Mouse (Mus musculus) kidney, embryonic 14.5 days (tissue): ENCODE results near the gene Ap2b1. TPM values are rescaled to one million over a fixed set of nuclear protein-coding genes. Genes with fewer than 3 reads are reported as not detected.

ENCODE experiments used
- ATAC-seq: fragments of 200-750 bp; cut with Nextera tagmentation; 2 replicates; pipeline ENCODE4 v1.8.0; 2017; ENCODE audit warnings: moderate number of reproducible peaks, mild to moderate bottlenecking, moderate TSS enrichment, moderate library complexity; ENCODE audit not compliant: low FRiP score, low TSS enrichment
- H3K27ac ChIP-seq: fragments of 300-500 bp; sonication (generic); 2 replicates; pipeline ENCODE4 v1.5.1; 2014; ENCODE audit warnings: low read depth, mild to moderate bottlenecking, low read length, moderate library complexity, mixed read lengths
- H3K27me3 ChIP-seq: fragments of 300-500 bp; sonication (generic); 2 replicates; pipeline ENCODE4 v1.6.1; 2014; ENCODE audit warnings: mild to moderate bottlenecking, low read length; ENCODE audit not compliant: control insufficient read depth, insufficient read depth
- H3K36me3 ChIP-seq: fragments of 300-500 bp; sonication (generic); 2 replicates; pipeline ENCODE4 v1.6.1; 2014; ENCODE audit warnings: low read length, mixed read lengths; ENCODE audit not compliant: control insufficient read depth, insufficient read depth
- H3K4me1 ChIP-seq: fragments of 300-500 bp; sonication (generic); 2 replicates; pipeline ENCODE4 v1.6.1; 2014; ENCODE audit warnings: low read length, mixed read lengths; ENCODE audit not compliant: control insufficient read depth, insufficient read depth
- H3K4me2 ChIP-seq: fragments of 300-500 bp; sonication (generic); replicated peaks from 2 replicates; pipeline ENCODE4 v1.6.1; 2014; ENCODE audit warnings: low read depth, mild to moderate bottlenecking, low read length
- H3K4me3 ChIP-seq: fragments of 300-500 bp; sonication (generic); 2 replicates; pipeline ENCODE4 v1.5.1; 2014; ENCODE audit warnings: mild to moderate bottlenecking, low read length
- H3K9ac ChIP-seq: fragments of 300-500 bp; sonication (generic); 2 replicates; pipeline ENCODE4 v1.6.1; 2014; ENCODE audit warnings: low read depth, mild to moderate bottlenecking, low read length, moderate library complexity
- H3K9me3 ChIP-seq: fragments of 300-500 bp; sonication (generic); 2 replicates; pipeline ENCODE4 v1.6.1; 2016; ENCODE audit warnings: low read length; ENCODE audit not compliant: control insufficient read depth
- WGBS: fragments of 180-500 bp; shearing (Covaris S2); extraction: QIAGEN DNeasy Blood & Tissue Kit; methylation state at CpG from one replicate; pipeline ENCODE4 v1.1.7; 2014; 5-methylcytosine and 5-hydroxymethylcytosine counted together
- polyA plus RNA-seq: library from polyadenylated mRNA; unstranded; fragments of >200 nt; fragmentation: Nextera tagmentation; extraction: Ambion mirVana; gene quantifications from 2 replicates; pipeline ENCODE4 v1.2.1, GENCODE M21; 2014

The Ap2b1 gene
- polyA plus RNA-seq, 1 experiment from 2014 or later: 83.8 TPM

DNA sequence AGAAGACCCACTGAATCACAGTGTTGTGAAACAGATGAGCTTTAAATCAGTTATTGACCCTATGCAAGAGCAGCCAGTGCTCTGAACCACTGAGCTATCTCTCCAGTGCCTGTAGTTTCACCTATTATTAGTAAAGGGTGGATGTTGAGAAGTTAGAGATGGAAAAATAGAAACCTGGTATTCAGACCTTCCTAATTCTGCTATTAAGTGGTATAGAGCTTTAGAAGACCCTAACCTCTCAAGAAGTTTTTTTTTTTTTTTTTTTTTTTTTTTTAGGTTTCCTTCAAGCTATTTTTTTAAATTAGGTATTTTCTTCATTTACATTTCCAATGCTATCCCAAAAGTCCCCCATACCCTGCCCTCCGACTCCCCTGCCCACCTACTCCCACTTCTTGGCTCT, 5.6 kb upstream of the Ap2b1 start:
- peaks cover 24% of the 10 kb centered on the region for H3K36me3 ChIP-seq
- no peaks in the 10 kb centered on the region for H3K9me3 ChIP-seq
- peak overlapping the region; percentile 77; the same call in 1 of the 2 replicates for H3K9ac ChIP-seq
- no peak for ATAC-seq
- H3K27ac ChIP-seq: no peak overlapping the region
- peak overlapping the region; percentile 63 for H3K4me2 ChIP-seq
- WGBS: 80% methylated on average over 1 of the region's 1 CpGs
- H3K4me1 ChIP-seq: peaks cover 13% of the 10 kb centered on the region
- H3K4me3 ChIP-seq: peak overlapping the region; percentile 76
- H3K27me3 ChIP-seq: no peaks in the 10 kb centered on the region

DNA sequence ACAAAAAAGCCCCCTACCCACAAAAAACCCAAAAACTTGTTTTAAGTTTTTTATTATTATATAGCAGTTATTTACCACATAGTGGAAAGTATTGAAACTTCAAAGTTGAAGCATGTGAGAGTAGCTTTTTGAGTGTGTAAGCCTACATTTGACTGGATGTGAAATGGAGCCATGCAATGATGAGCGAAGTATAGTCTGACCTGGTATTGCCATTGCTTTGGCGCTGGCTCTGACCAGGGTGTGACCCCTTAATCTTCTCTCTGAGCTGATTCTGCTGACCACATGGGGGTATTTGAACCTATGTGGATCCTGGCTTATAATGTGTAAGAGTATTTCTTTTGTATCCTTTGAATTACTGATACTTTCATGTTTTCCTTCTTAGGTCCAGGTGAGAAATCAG, 4.7 kb upstream of the Ap2b1 start:
- Histone ChIP-seq H3K4me3 (no peak overlapping the region), H3K36me3 (peaks cover 24% of the 10 kb centered on the region), H3K4me1 (peaks cover 14% of the 10 kb centered on the region), H3K27me3 (no peaks in the 10 kb centered on the region), H3K9ac (no peak overlapping the region), H3K27ac (no peak overlapping the region), H3K9me3 (no peaks in the 10 kb centered on the region), H3K4me2 (no peak overlapping the region)
- ATAC-seq: no peak
- whole genome bisulfite sequencing: 93% methylated on average over 2 of the region's 2 CpGs

DNA sequence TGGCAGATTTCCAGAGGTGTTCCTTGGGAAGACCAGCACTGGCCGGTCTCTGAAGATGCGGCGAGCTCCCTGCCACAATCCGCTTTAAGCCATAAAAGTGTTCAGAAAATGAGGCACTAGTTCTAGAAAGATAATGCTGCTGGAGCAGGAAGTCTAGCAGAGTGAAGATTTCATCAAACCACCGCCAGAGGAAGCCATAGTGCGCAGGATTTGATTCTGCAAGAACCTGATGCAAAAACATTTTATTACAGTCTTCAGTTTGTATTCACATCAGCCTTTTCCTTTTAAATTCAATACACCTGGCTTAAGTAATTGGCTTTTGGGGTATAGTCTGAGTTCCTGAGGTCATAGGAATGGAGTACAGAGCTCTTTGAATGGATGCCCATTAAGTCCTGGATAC, 1.0 kb upstream of the Ap2b1 start:
- no peaks in the 10 kb centered on the region for H3K27me3 ChIP-seq
- ATAC-seq: no peak
- H3K9me3 ChIP-seq: no peaks in the 10 kb centered on the region
- no peak overlapping the region for H3K27ac ChIP-seq
- peak overlapping the region; percentile 74 for H3K4me3 ChIP-seq
- H3K36me3 ChIP-seq: peaks cover 24% of the 10 kb centered on the region
- peak overlapping the region; percentile 70 for H3K4me2 ChIP-seq
- H3K9ac ChIP-seq: peak overlapping the region; percentile 77; the same call in 1 of the 2 replicates
- peaks cover 12% of the 10 kb centered on the region for H3K4me1 ChIP-seq
- WGBS: 78% methylated on average over 6 of the region's 6 CpGs

DNA sequence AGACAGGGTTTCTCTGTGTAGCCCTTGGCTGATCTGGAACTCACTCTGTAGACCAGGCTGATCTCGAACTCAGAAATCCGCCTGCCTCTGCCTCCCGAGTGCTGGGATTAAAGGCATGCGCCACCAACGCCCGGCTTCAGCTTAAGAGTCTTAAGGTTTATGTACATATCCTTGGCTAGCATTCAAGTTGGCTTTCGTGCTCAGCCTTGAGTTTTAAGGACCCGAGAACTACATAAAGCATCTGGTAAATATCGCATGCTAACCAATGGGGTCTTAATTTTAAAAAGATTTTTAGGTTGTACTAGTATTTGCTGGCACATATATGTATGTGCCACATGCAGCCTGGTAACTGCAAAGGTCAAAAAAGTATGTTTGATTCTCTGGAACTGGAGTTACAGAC, 900 bp downstream of the Ap2b1 start:
- Histone ChIP-seq H3K9ac (no peak overlapping the region), H3K4me1 (peaks cover 17% of the 10 kb centered on the region), H3K36me3 (peaks cover 24% of the 10 kb centered on the region), H3K4me2 (no peak overlapping the region; the same call in 1 of the 2 replicates), H3K27ac (no peak overlapping the region), H3K9me3 (no peaks in the 10 kb centered on the region), H3K27me3 (no peaks in the 10 kb centered on the region), H3K4me3 (no peak overlapping the region)
- 93% methylated on average over 9 of the region's 9 CpGs for WGBS
- ATAC-seq: no peak

DNA sequence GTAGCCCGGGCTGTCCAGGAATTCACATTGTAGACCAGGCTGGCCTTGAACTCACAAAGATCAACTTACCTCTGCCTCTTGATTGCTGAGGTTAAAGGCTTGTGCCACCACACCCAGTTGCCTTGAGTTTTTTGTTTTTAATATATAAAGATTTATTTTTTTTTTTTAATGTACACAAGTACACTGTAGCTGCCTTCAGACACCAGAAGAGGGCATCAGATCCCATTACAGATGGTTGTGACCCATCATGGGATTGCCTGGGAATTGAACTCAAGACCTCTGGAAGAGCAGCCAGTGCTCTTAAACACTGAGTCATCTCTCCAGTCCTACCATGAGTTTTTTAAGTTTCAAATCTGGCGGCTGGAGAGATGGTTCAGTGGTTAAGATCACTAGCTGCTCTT, 2.6 kb downstream of the Ap2b1 start:
- 58% methylated on average over 2 of the region's 2 CpGs for WGBS
- Histone ChIP-seq H3K9ac (no peak overlapping the region), H3K4me1 (peaks cover 19% of the 10 kb centered on the region), H3K27me3 (no peaks in the 10 kb centered on the region), H3K36me3 (peaks cover 11% of the 10 kb centered on the region), H3K4me2 (no peak overlapping the region), H3K4me3 (no peak overlapping the region), H3K27ac (no peak overlapping the region), H3K9me3 (no peaks in the 10 kb centered on the region)
- ATAC-seq: no peak

DNA sequence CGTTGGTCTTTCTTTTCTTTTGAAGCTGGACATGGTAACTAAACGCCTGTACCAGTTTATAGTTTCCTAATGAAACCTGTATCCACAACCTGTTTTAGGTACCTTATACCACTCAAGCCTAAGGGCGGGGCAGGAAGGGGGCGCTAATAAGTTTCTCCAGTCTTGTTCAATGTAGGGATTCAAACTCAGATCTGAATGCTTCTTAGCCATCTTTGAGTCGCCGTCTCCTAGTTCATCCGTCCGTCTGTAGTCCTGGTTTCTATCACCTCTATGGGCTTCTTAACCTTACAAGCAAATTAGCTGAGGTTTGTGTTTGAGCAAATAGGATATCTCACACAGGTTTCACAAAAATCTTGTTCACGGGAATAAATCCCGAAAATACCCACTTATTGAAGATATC, 3.3 kb downstream of the Ap2b1 start:
- Histone ChIP-seq H3K27me3 (no peaks in the 10 kb centered on the region), H3K36me3 (peaks cover 4% of the 10 kb centered on the region; the same call in 1 of the 2 replicates), H3K27ac (peak overlapping the region; percentile 97), H3K4me1 (peaks cover 21% of the 10 kb centered on the region), H3K4me3 (peak overlapping the region; percentile 82), H3K9ac (peak overlapping the region; percentile 89; the same call in 1 of the 2 replicates), H3K9me3 (no peaks in the 10 kb centered on the region), H3K4me2 (peak overlapping the region; percentile 70)
- WGBS: 10% methylated on average over 10 of the region's 10 CpGs
- ATAC-seq: no peak

DNA sequence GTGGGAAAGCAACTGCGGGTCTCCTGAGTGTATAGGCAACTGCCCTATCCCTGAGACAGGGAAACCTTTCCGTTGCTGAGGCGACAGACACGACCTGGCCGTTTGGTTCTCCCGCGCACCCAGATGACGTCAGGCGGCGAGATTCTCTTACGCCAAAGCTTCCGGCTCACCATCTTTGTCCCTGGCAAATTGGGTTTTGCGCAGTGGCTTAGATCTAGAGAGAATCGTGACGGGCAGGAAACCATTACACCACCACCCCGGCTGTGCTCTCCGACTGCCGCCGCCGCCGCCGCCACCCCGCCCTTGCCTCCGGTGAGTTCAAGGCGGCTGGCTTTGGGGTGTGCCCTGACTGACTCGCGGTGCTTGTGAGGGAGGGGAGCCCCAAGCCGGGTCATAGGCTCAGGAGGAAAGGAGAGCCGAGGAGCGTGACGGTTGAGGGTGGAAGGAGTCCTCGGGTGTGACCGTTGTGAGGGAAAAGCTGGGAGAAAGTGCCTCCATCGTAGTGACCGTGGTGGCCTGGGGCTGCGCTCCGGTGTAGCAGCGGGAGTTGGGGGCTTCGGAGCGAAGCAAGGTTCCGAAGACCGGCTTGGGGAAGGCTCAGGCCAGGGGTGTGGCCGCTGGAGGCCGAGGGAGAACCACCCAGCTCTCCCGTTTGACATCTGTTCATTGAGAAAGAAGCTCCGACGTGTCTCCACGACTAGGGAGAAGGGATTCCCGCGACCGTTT, 3.9 kb downstream of the Ap2b1 start, which contains the start of gene Pex12:
TSS of gene Pex12 (minus strand) at position 61 of the 726 bp plus-strand sequence.
- no peaks in the 10 kb centered on the region for H3K36me3 ChIP-seq

DNA sequence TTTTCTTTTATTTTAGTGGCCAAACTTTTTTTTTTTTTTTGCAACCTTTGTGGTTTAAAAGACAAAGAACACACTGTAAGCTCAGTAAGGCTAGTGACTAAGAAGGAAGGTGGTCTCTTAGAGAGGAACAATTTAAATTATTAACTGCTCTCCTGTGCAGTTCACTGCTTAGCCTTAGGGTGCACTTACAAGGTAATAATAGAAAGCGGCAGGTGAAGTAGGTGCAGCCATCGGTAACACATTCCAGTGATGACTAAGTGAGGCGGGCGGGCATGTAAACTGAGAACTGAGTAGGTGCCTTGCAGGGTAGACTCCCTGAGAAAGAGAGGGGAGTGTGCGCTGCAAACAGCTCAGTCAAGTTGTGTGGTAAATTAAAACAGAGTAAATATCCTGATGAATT, 4.9 kb downstream of the Ap2b1 start:
- Histone ChIP-seq H3K9me3 (no peaks in the 10 kb centered on the region), H3K36me3 (peaks cover 5% of the 10 kb centered on the region; the same call in 1 of the 2 replicates), H3K4me1 (peaks cover 18% of the 10 kb centered on the region), H3K4me2 (peak overlapping the region; percentile 70), H3K4me3 (peak overlapping the region; percentile 82), H3K27ac (peak overlapping the region; percentile 97; the same call in 1 of the 2 replicates), H3K9ac (peak overlapping the region; percentile 89; the same call in 1 of the 2 replicates), H3K27me3 (no peaks in the 10 kb centered on the region)
- ATAC-seq: peak; percentile 24; the same call in 1 of the 2 replicates
- WGBS: 20% methylated on average over 5 of the region's 5 CpGs

More for the DNA sequence above, 3.9 kb downstream of the Ap2b1 start, which contains the start of gene Pex12:
- H3K27me3 ChIP-seq: no peaks in the 10 kb centered on the region
- ATAC-seq: peak; percentile 72
- no peaks in the 10 kb centered on the region for H3K9me3 ChIP-seq
- peak within 1 kb of the TSS; percentile 89 for H3K9ac ChIP-seq
- WGBS: under 1% methylated on average over 51 of the region's 51 CpGs
- H3K27ac ChIP-seq: peak within 1 kb of the TSS; percentile 97
- peaks cover 21% of the 10 kb centered on the region for H3K4me1 ChIP-seq
- H3K4me3 ChIP-seq: peak within 1 kb of the TSS; percentile 82
- H3K4me2 ChIP-seq: peak within 1 kb of the TSS; percentile 70

DNA sequence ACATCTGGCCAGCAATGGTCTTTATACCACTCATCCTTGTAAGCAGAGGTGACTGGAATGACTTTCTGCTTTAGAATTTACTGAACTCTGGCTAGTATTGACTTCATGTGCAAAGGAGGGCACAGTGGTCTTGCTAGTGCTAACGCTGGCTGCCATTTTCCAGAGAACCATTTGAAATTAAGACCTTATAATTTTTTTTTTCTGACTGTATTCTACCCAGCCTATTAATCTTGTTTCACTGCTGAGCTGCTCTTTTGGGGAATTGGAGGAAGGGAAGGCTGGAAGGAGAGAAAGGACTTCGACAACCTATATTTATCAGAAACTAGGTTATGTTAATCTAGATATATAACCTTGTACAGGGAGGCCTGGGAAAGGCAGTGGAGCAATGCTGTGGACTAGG, 5.7 kb downstream of the Ap2b1 start:
- Histone ChIP-seq H3K4me3 (peak overlapping the region; percentile 82; the same call in 1 of the 2 replicates), H3K27me3 (no peaks in the 10 kb centered on the region), H3K9me3 (no peaks in the 10 kb centered on the region), H3K9ac (no peak overlapping the region), H3K4me1 (peaks cover 18% of the 10 kb centered on the region), H3K27ac (no peak overlapping the region), H3K4me2 (peak overlapping the region; percentile 70), H3K36me3 (peaks cover 7% of the 10 kb centered on the region; the same call in 1 of the 2 replicates)
- no peak for ATAC-seq
- WGBS: 76% methylated on average over 2 of the region's 2 CpGs
